Mouse (Mus musculus) MN1 (cell line): ENCODE measurements around the gene Pum1.
"Not testable (repeated sequence)": the region's sequence is repeated elsewhere in the genome, so short reads cannot be mapped to it uniquely, and the experiment has no call there.

Source experiments
- DNase-seq: peaks from one replicate; pipeline ENCODE4 v3.0.0-alpha.2; 2016; ENCODE audit warnings: low spot score

Pum1 gene

GRCm38 (mm10) chr4:130662979-130663725, at the start of gene Pum1:
TSS of gene Pum1 (plus strand) at chr4:130663321.
- DNase-seq = peak; percentile 94

- peak; percentile 75 for DNase-seq
Measured at GRCm38 (mm10) chr4:130629391-130629790, 33.7 kb upstream of the Pum1 start.

GRCm38 (mm10) chr4:130630232-130630847, 32.8 kb upstream of the Pum1 start:
- no peak for DNase-seq

- DNase-seq = not testable (repeated sequence)
Measured at GRCm38 (mm10) chr4:130635076-130635475, 28.0 kb upstream of the Pum1 start.

- no peak for DNase-seq
Measured at GRCm38 (mm10) chr4:130636761-130637160, 26.4 kb upstream of the Pum1 start.

- no peak for DNase-seq
Measured at GRCm38 (mm10) chr4:130637488-130638422, 25.4 kb upstream of the Pum1 start.

- DNase-seq = no peak
Measured at GRCm38 (mm10) chr4:130640031-130640717, 22.9 kb upstream of the Pum1 start.

GRCm38 (mm10) chr4:130642468-130642867, 20.7 kb upstream of the Pum1 start:
- DNase-seq = no peak

- DNase-seq = no peak
Measured at GRCm38 (mm10) chr4:130645426-130645825, 17.7 kb upstream of the Pum1 start.

GRCm38 (mm10) chr4:130651286-130651685, 11.8 kb upstream of the Pum1 start:
- DNase-seq = no peak

GRCm38 (mm10) chr4:130652546-130652945, 10.6 kb upstream of the Pum1 start:
- DNase-seq = peak; percentile 38

- no peak for DNase-seq
Measured at GRCm38 (mm10) chr4:130657820-130658565, 5.1 kb upstream of the Pum1 start.

GRCm38 (mm10) chr4:130659470-130659869, 3.7 kb upstream of the Pum1 start:
- no peak for DNase-seq

- no peak for DNase-seq
Measured at GRCm38 (mm10) chr4:130660106-130660505, 3.0 kb upstream of the Pum1 start.

- DNase-seq = no peak
Measured at GRCm38 (mm10) chr4:130661151-130661550, 2.0 kb upstream of the Pum1 start.

GRCm38 (mm10) chr4:130662305-130662704, 816 bp upstream of the Pum1 start:
- not testable (repeated sequence) for DNase-seq

- DNase-seq = peak; percentile 25
Measured at GRCm38 (mm10) chr4:130663810-130664401, 785 bp downstream of the Pum1 start.

- DNase-seq = no peak
Measured at GRCm38 (mm10) chr4:130664414-130665029, 1.4 kb downstream of the Pum1 start.

- DNase-seq = no peak
Measured at GRCm38 (mm10) chr4:130665176-130665575, 2.1 kb downstream of the Pum1 start.

GRCm38 (mm10) chr4:130667686-130668085, 4.6 kb downstream of the Pum1 start:
- DNase-seq = no peak
